In genomic region chr4:118290416-118291030, GRCm38 (mm10) we compare ENCODE assay signal across 8 mouse cellular contexts. TPM values are rescaled to one million over a fixed set of nuclear protein-coding genes. Genes with fewer than 3 reads are reported as not detected.
DNase-seq lines count a peak whose midpoint lies in the region; ATAC-seq and TF ChIP-seq lines count a peak whose summit lies in the region.

No protein-coding gene starts in this region.

- peak overlapping the region; percentile 79 for H3K9ac ChIP-seq in heart, postnatal 0 days (replicated peaks; ENCODE audit: low read depth, low read length)
- peak overlapping the region; percentile 89 for H3K9ac ChIP-seq in midbrain, embryonic 13.5 days (replicated peaks)

- peak overlapping the region; percentile 77 for H3K4me3 ChIP-seq in heart, postnatal 0 days (ENCODE audit: low read depth, low read length)
- peak overlapping the region; percentile 68 for H3K4me3 ChIP-seq in midbrain, embryonic 13.5 days (replicated peaks)

- peak; percentile 57 for ATAC-seq in heart, postnatal 0 days (ENCODE audit: insufficient read depth, low read depth)
- ATAC-seq in midbrain, embryonic 13.5 days, result peak; percentile 41

- peaks cover 6% of the 10 kb centered on the region; the same call in 1 of the 2 replicates for H3K4me1 ChIP-seq in heart, postnatal 0 days (ENCODE audit: control insufficient read depth, insufficient read depth)
- H3K4me1 ChIP-seq in midbrain, embryonic 13.5 days (replicated peaks), result peaks cover 53% of the 10 kb centered on the region

- no peaks in the 10 kb centered on the region for H3K9me3 ChIP-seq in heart, postnatal 0 days (replicated peaks; ENCODE audit: control insufficient read depth, low read length)
- H3K9me3 ChIP-seq in midbrain, embryonic 13.5 days, result no peaks in the 10 kb centered on the region

- under 1% methylated on average over 58 of the region's 84 CpGs for WGBS in heart, postnatal 0 days
- WGBS in midbrain, embryonic 13.5 days, result under 1% methylated on average over 52 of the region's 84 CpGs

- TF ChIP-seq CTCF in heart, postnatal 0 days (IDR thresholded peaks at IDR 0.05; ENCODE audit: low read depth), result no peak

- no peak for TF ChIP-seq EP300 in heart, postnatal 0 days (IDR thresholded peaks at IDR 0.05; ENCODE audit: low read depth)

- H3K4me2 ChIP-seq in heart, postnatal 0 days (ENCODE audit: low read depth, low read length), result peak overlapping the region; percentile 98
- H3K4me2 ChIP-seq in midbrain, embryonic 13.5 days (replicated peaks), result peak overlapping the region; percentile 92

- no peaks in the 10 kb centered on the region for H3K36me3 ChIP-seq in heart, postnatal 0 days (replicated peaks; ENCODE audit: control insufficient read depth, insufficient read depth, low read length)
- 0 out of 2 replicates have a peak, but pooled peaks cover 9% of the 10 kb centered on the region for H3K36me3 ChIP-seq in midbrain, embryonic 13.5 days

- peak overlapping the region; percentile 62 for H3K27ac ChIP-seq in heart, postnatal 0 days (ENCODE audit: low read depth)
- H3K27ac ChIP-seq in midbrain, embryonic 13.5 days, result peak overlapping the region; percentile 87

- peak; percentile 60 to 86 for DNase-seq in adrenal gland, adult (ENCODE audit: inconsistent age in 2 of 2, low spot score in 1 of 2)
- DNase-seq in adrenal gland, adult 8-10 months, result no peak
- peak; percentile 49 for DNase-seq in urinary bladder, postnatal 14 days (ENCODE audit: low spot score)
- no peak for DNase-seq in urinary bladder, adult 2 months (ENCODE audit: low spot score)
- no peak for DNase-seq in heart, postnatal 0 days (ENCODE audit: low spot score)
- DNase-seq in kidney, postnatal 36 days, result peak; percentile 53 to 77
- DNase-seq in thymus, postnatal 0 days (ENCODE audit: low spot score), result peak; percentile 57

- H3K27me3 ChIP-seq in heart, postnatal 0 days (ENCODE audit: control insufficient read depth, insufficient read depth, low read length), result 0 out of 2 replicates have a peak, but pooled peaks cover 4% of the 10 kb centered on the region
- 0 out of 2 replicates have a peak, but pooled peaks cover 4% of the 10 kb centered on the region for H3K27me3 ChIP-seq in midbrain, embryonic 13.5 days

RNA-seq across cellular contexts. Expression of gene Ptprf, which starts 0.7 kb away (rescaled TPM):
- 10 to 100 TPM; 49.6 to 81.8 (median 63.1) TPM for total RNA-seq in adrenal gland, adult 8-10 months (2022)
- 67.7 and 98.4 TPM in 2 replicates for polyA plus RNA-seq in urinary bladder, adult 2 months (2012; rRNA removed)
- 33.7 and 40.8 TPM in 2 replicates for total RNA-seq in heart, postnatal 0 days (2014; rRNA removed; ENCODE audit: low replicate concordance)
- polyA plus RNA-seq in heart, postnatal 0 days (2015; fragmentation: Nextera tagmentation; extraction: Ambion mirVana), result 5.2 and 5.9 TPM in 2 replicates
- 80.3 and 91.8 TPM in 2 replicates for polyA plus RNA-seq in midbrain, embryonic 13.5 days (2015; fragmentation: Nextera tagmentation; extraction: Ambion mirVana)
- 32.2 and 33.7 TPM in 2 replicates for polyA plus RNA-seq in thymus, postnatal 0 days (2015; fragmentation: Nextera tagmentation; extraction: Ambion mirVana)

Comparison
In these comparisons a context has a peak if more than half of its experiments do, and no peak if none do; other contexts are left out.
1. DNase-seq: peak in adrenal gland, adult (2 of 2), urinary bladder, postnatal 14 days (single experiment), kidney, postnatal 36 days (2 of 2) and thymus, postnatal 0 days (single experiment); none in adrenal gland, adult 8-10 months (single experiment), urinary bladder, adult 2 months (single experiment) and heart, postnatal 0 days (single experiment).